Mouse (Mus musculus) gastrocnemius, postnatal 25 days (tissue): Measurements from ENCODE around the gene Cxadr. TPM values are rescaled to one million over a fixed set of nuclear protein-coding genes. Genes with fewer than 3 reads are reported as not detected.
"Not testable (repeated sequence)": the region's sequence is repeated elsewhere in the genome, so short reads cannot be mapped to it uniquely, and the experiment has no call there.

Experiments used
- DNase-seq: peaks from one replicate; pipeline ENCODE4 v3.0.0; 2022
- total RNA-seq, 2 experiments: library from RNA; stranded (reverse); gene quantifications; 1 replicate in 1 of 2; 2 replicates in 1 of 2; pipeline ENCODE4 v1.2.3; 2021

The Cxadr gene
- total RNA-seq, 2 experiments from 2014 or later: 0.56 to 1.1 TPM

DNA sequence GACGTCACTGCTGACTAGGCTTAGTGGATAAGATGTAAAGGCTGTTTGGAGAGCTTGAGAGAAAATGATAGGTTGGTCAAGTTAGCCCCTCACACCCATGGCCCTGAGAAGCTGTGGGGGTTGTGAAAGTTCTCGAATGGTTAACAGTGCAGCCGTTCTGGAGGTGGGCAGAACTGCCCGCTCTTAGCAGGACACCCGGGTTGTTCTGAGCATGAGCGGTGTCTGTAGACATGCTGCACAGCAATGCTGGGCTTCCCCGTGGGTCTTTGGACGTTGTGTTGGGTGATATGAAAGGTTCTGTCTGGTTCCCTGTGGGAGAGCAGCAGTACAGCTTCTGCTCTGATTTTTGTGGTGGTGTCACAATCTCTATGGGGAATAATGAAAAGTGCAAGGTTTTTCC, 5.3 kb downstream of the Cxadr start:
- no peak for DNase-seq

DNA sequence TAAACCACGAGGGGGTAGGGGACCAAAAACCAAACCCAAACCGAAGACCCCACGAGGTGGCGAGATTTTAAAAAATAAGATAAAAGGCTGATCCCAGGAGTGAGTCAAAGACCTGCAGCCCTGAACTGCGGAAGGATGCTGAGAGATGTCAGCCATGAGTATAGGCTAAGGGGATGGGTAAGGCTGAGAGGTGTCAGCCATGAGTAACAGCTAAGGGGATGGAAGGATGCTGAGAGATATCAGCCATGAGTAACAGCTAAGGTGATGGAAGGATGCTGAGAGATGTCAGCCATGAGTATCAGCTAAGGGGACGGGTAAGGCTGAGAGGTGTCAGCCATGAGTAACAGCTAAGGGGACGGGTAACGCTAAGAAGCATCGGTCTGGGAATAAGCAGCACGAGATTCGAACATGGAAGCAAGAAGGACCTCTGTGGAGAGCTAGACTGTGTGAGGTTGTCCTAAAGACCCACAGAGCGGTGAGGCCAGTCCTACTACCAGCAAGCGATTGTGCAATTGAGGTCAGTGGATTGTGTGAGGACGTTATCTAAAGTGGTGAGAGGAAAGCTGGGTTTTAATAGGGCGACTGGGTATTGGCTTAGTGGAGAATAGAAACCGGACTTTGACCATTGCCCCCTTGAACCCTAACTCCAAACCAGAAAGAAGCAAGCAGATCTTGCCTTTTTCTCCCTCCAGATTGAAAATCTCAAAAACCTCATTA, 6.3 kb downstream of the Cxadr start:
- no peak for DNase-seq

DNA sequence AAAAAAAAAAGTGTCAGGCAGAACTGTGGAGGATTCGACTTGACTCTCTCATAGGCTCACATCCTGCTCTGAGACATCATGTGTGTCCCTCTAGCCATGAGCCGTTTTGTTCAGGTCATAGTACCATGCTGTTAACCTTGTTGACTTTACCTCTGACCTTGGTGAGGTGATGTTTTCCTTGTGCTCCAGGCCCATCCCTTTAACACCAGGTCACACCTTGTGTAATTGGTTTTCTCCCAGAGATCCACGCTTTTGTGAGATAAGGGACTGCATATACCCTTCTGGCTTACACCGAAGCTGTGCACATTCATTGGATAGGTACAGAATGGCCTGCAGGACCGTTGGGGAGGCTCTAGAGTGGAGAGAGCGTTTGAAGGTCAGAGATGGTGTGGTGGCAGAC, 8.0 kb downstream of the Cxadr start:
- DNase-seq: no peak

DNA sequence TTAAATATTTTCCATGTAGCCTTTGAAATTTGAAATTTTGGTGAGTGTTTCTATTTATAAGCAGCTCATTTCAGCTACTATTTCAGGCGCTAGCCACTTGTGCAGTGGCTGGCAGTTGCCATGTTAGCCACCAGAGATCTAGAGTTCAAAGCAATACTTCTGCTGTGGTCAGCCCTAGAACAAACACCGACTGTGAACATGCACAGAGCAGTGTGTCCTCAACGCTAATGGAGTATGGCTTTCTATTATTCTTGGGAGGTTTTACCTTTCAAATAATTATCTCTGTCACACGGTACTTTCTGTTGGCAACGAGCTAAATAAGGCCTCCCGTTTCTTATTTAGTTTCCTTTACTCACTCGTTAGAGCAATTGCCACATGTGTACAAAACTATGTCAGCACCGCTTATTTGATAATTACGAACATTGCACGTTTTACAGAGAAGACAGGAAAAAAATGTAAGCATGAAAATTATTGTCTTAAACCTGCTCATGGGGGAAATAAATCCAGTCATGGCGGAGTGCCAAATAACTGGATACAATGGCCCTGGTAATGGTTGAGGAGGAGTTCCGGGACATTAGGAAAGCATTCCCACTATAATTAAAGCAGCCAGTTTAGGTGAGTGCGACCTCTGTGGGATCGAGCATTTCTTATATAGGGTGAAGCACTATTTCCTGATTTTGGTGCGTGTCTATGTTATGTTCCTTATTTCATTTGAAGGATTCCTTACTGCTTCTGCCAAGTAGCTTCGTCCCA, 12.0 kb downstream of the Cxadr start:
- no peak for DNase-seq

DNA sequence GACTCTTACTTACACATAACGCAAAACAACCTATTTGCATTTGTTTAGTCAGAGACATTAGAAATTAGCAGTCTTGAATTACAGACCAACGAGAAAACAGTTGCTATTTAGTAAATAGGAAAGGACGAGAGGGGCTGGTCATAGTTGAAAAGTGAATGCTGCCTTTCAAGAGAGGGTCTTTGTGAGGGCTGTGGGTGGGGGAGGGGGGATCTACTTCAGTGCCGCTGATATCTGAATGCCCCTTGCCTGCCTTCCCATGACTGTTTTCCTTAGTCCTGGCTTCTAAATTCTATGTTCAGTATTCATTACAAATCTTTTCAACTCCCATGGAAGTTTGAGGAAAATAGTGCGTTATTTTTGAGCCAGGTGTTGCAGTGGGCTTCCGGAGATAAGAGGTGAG, 12.7 kb downstream of the Cxadr start:
- no peak for DNase-seq

DNA sequence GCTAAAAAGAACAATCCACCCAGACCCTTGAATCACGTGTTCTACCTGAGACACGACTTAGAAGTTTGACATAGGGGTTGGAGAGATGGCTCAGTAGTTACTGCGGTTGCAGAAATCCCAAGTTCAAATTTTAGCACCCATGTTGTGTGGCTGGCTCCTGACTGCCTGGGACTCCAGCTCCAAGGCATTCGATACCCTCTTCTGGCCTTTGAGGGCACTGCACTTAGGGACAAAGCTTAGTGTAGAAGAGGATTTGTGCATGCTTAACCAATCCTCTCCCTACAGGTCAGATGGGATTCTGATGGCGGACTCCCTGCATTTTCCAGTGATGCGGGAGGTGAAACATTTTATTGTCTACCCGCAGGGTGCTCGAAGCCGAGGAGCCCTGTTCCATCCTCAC, 15.6 kb downstream of the Cxadr start:
- DNase-seq: no peak

DNA sequence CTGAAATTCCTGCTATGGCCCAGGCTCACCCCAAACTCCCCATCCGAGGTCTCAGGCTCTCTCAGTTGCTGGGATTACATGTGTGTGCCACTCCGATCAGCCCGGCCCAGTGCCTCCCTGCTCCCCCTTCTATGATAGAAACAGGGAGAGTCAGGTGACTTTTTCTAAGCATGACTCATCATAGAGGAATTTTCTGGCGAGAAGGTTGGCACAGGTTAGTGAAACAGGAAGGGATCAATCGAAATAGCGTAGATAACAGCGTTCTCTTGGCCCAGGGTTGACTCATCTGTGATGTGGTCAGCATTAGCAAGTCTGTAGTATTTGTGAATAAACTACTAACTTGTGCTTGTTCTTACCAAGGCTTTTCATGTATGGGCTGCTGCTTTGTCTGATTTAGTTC, 16.7 kb downstream of the Cxadr start:
- DNase-seq: no peak

DNA sequence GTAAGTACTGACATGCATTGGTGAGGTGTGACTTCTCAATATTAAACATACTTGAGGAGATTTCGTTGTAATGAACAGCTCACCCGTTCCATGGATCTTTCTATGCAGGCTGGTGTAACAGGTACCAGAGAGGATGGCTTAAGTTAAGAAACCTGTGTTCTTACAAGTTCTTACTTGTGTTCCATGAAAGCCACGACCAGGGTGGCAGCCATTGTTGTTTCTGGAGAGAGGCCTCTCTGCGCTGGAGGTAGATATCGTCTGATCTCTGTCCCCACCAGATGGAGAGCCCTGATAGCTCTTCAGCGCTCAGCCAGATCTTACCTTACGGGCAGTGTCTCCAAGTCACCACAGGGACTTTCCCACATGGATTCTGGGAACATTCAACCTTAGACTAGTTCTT, 18.4 kb downstream of the Cxadr start:
- DNase-seq: no peak

DNA sequence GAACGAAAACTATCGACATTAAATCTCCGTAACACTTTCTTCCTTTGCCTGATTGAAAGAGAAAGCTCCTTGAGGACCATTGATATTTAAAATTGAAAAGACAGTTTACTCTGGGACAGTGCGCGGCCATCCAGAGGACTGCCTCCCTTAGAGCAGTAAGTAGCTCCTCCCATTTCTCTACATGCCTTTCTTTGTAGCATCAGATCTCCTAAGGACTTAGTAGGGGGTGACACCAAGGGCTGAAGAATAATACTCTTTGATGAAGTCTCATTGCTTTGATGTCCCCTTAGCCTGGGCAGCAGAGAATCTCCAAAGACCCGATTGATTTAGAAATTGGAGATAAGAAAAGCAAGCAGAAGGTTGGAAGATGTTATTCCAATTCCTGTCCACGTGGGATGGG, 20.3 kb downstream of the Cxadr start:
- DNase-seq: no peak

DNA sequence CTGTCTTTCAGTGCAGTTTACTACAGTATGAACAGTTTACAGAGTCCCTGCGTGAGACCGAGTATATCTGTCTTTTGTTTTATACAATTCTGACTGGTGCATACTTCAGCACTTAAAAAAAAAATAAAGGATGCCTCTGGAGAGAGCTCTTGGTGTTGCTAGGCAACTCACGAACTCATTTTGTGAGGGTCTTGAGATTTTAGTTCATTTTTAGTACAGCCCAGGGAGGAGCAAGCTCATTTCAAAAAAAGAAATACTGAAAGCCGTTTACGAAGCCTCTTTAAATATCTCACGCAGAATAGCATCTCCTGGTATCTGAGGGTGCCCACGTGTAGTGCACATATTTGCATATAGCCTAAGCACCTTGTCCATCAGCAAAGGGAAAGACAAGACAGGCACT, 20.9 kb downstream of the Cxadr start:
- DNase-seq: no peak

DNA sequence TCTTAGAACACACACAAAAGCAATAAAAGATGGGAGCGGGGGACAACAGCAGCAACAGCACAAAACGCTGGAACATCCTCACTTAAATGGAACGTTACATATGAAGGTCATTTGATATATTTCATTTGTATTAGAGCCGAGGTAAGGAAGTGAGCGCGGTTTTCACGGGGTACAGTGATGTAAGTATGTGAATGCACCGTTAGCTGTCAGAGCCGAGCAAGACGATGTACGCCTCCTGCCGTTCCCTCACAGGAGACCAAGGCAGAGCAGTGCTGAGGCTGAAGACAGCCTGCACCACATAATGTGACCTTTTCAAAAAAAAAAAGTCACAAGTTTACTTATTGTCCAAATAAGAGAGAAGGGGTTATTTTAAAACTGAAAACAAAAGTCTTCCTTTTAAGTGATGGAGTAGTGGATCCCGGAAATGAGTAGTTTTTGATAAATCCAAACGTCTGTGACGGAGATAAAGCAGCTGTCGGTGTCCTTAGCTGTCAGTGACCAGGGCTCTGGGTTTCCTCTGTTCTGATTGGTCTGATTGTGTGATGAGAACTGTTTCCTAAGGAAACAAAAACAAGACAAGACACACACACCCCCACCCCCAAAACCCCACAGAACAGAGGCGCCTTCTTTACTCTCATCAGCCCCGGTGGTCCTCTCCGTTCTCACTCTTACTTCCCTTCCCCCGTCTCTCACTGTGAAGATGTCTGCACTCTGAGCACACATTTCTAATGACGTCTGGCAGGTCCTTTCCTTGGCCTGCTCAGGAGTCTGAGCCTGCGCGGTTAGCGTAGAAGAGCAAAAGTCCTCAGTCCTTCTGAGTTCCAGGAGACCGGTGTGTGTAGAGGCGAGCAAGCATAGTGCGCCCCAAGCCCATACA, 24.9 kb downstream of the Cxadr start:
- no peak for DNase-seq

DNA sequence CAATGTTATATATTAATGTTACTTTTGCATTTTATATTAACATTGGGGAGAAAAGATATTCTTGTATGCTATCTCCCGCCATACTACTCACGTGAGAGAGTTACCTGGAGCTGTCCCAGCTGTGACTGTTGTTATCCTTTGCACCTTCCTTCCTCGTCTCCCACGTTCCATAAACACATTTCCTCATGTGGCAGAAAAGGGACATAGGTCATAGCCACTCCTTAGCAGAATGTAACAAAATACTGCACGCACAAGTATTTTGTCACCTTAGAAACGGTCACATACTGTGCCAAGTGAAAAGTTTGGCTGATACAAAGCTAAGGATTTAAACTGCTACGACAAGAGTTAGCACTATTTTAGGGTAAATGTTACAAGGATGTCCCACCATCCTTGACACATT, 26.3 kb downstream of the Cxadr start:
- no peak for DNase-seq

DNA sequence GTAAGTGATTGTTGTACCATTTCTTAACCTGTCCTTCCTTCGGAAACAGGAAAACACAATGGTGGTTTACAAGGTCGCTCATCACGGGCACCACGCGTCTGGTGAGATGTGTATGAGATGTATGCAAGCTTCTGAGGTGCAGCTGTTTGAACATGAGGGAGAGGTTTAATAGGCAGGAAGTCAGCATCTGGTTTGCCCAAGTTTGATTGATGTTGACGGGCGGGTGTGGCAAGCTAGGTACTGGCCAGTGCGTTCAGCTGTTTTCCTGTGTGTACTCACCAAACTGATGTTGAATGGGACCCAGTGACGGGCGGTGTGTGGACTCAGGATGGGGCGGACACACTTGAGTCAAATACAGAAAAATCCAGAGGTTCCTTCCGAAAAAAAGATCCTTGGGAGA, 26.7 kb downstream of the Cxadr start:
- no peak for DNase-seq

DNA sequence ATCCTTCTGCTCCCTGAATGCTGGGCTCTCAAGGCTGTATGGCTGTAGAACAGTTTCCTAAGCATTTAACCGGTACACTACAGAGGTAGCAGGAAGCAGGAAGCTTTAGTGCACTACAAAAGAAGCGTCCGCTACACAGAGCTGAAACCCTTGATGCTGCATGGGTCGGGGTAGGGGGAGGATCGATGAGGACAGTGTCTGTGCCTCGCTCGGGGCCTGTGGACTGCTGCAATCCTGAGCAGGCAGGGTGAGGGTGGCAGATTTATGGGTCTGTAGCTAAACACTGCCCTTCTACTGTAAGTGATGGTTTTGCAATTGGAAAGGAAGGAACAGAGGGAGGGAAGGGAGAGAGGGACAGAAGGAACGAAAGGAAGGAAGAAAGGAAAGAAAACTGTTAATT, 35.9 kb downstream of the Cxadr start:
- no peak for DNase-seq

DNA sequence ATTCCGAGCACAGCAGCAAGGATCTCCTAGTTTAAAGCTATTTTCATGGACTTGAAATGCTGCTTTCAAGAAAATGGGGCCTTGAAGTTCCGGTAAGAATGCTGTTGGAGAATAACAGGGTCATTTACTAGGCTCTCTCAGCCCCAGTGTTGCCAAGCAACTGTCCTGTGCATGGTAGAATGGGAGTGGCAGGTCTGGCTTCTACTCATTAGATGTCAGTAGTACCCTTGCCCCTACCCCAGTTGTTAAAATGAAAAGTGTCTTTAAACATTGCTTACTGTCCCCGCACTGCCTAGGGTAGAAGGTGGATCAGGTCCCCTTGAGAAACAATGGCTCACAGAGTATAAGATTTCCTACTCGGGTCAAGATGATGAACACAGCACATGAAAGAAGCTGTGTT, 40.1 kb downstream of the Cxadr start:
- no peak for DNase-seq

DNA sequence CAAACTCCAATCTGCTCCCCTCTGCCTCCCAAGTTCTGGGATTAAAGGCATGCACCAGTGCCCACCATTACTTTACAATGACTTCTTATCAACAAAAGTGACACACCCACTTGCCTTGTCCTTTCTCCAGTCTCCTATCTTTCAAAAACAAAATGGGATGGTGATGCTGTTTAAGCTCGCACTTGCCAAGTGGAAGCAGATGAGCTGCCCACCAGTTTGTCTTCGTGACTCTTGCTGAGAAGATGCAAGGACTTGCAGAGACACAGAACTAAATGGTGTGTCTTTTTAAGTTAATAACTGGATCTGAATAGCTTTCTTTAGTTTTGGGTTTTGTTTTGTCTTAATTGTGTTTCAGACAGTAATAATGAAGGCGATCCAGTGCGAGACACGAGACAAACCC, 41.5 kb downstream of the Cxadr start:
- no peak for DNase-seq

DNA sequence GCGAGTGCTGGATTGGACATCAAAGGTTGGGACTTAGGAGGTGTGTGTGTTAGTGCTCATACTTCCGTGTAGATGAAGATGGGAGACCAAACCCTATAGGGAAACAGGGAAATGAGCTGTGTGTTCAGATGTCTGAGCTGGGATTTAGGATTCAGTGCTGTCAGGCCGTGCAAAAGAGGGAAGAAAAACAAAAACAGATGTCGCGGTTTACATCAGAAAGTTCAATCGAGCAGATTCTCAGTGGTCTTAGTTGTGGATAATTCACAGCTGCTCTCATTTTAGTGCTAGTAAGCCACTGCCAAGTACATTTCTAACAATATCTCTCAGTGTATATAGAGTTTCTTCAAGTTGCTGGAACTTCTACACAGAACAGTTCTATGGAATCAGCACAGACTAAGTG, 42.5 kb downstream of the Cxadr start:
- no peak for DNase-seq

DNA sequence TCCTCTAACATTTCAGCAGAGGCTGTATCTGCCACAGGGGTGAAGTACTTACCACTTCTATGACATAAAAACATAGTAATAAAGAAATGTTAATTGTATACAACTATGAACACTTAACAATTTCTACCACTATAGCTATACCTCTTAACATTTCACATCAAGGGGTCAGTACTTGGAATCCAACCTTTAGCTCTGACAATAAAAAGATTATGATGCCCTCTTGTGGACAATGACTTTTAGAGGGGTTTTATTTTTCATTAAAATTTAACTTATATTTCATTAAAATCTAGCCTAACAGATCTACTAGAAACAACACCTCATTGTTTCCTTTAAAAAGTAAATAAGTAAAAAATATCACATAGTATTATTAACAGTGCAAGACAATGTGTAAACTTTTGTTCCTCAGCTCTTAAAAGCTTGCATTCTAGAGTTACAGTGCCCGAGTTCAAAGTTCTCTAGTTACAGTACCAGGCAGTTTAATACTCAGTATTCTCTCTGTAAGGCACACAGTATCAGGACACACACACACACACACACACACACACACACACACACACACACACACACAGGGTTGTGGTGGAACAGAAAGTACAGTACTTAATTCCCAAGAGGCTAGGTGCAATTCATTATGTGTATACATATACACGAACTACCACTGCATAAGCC, 45.5 kb downstream of the Cxadr start:
- no peak for DNase-seq

DNA sequence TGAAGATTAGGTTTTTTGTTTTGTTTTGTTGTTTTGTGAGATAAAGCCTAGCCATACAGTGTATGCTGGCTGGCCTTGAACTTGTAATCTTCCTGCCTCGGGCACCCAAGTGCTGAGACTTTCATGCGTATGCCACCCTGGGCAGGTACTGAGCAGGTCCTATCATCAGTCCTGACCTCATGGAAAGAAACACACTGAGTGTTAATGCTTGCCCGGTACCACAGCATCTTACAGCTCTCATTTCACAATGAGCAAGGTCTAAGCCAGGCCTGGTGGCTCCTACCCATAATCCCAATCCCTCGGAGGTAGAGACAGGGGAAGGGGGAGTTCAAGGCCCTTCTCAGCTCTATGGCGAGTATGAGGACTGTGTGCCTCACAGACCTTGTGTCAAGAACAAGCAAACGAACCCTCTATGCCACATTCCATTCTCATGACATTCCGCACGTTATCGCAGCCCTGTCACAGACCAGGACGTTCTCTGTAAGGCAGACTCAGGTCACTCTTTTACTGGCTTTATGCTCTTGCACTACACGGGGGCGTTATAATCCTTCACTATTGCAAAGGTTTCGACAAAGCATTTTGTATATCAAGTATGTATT, 46.1 kb downstream of the Cxadr start:
- no peak for DNase-seq

DNA sequence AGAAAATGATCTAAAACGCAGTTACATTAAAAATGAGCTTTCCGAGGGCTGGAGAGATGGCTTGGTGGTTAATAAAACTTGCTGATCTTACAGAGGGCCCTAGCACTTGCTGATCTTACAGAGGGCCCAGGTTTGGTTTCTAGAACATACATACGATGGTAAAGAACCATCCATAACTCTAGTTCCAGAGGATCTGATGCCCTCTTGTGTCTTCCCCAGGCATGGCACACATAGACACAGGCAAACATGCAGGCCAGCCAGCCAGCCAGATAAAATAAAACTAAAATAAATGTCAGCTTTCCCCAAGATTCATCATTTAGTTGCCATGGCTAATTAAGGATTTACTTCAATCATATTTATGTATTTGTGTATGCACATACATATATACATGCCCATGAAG, 56.5 kb downstream of the Cxadr start:
- DNase-seq: no peak

DNA sequence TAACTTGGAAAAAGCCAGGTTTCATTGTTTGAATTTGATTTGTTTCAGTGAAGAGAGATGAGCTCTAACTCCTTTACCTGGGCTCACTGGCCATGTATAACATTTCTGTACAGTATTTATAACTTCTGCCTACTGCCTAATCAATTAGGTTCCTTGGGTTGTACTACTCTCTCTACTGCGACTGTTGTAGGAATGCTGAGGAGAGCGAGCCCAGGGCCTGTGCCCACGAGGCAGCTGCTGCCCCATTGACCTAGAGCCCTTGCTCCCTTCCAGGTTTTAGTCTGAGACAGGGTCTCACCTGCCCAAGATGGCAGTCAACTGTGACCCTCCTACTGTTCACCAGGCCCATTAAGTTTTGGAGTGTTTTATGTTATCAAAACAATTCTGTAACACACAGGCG, 60.2 kb downstream of the Cxadr start:
- no peak for DNase-seq

DNA sequence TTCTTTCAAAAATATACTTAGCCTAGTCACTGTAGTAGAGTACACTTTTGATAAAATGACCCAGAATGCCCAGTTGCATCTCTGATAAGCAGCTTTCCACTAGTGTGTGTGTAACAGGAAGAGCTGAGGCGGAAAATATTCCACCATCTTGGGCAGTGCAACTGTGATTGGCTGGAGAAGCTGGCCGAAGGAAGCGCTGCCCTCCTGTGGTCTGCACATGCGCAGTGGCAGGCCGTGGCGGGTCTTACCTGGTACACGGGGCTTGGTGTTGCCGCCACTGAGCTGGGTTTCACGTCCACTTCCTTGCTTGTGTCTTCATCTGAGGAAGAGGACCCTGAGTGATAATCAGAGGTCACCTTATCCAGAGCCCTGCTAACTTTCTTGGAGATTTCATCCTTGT, 63.3 kb downstream of the Cxadr start:
- not testable (repeated sequence) for DNase-seq
